Mouse (Mus musculus): ENCODE data around the gene Plagl1. TPM values are rescaled to one million over a fixed set of nuclear protein-coding genes. Genes with fewer than 3 reads are reported as not detected.
A peak's percentile ranks its signal among the peaks of the same experiment; 100 is the strongest.

Gene Plagl1
- polyA plus RNA-seq, 1 experiment from 2014 or later = 125 TPM

- H3K36me3 ChIP-seq (ENCODE audit: control insufficient read depth, insufficient read depth, low read length) = no peaks in the 10 kb centered on the region
- WGBS = 76% methylated on average over 4 of the region's 4 CpGs
- no peak overlapping the region for H3K9ac ChIP-seq (ENCODE audit: low read depth, low read length)
- no peak overlapping the region for H3K4me3 ChIP-seq (ENCODE audit: low read length)
- no peak overlapping the region for H3K4me2 ChIP-seq (replicated peaks; ENCODE audit: low read depth, low read length)
- no peak overlapping the region for H3K27ac ChIP-seq (ENCODE audit: low read depth, low read length)
- no peak for ATAC-seq (ENCODE audit: low FRiP score, low TSS enrichment)
- H3K27me3 ChIP-seq (ENCODE audit: control insufficient read depth, insufficient read depth, low read length) = no peaks in the 10 kb centered on the region
- no peaks in the 10 kb centered on the region for H3K9me3 ChIP-seq (ENCODE audit: control insufficient read depth, low read length)
- H3K4me1 ChIP-seq (ENCODE audit: control insufficient read depth, insufficient read depth, low read length) = no peaks in the 10 kb centered on the region
Observed at GRCm38 (mm10) chr10:13162031-13162430, 101.7 kb downstream of the Plagl1 start.

DNA sequence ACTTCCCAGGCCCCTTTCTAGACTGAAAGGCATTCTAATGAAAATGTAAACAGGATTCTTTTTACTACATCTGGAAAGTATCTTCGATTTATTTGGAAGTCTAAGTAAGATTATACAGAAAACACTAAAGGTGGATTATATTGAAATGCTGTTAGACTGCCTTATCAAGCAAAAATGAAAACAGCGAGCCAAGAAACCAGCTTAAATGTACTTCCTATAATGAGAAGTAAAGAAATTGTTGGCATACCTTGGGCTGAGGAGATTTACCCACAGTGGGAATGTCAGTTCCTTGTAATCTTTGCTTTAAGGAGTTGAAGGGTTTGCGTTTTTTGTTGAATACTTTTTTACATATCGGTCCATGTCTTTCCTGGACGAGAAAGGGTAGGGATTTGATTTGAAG, 108.2 kb downstream of the Plagl1 start:
- ATAC-seq (ENCODE audit: low FRiP score, low TSS enrichment) = no peak
- H3K4me2 ChIP-seq (replicated peaks; ENCODE audit: low read depth, low read length) = no peak overlapping the region
- no peaks in the 10 kb centered on the region for H3K4me1 ChIP-seq (ENCODE audit: control insufficient read depth, insufficient read depth, low read length)
- H3K4me3 ChIP-seq (ENCODE audit: low read length) = no peak overlapping the region
- 86% methylated on average over 5 of the region's 5 CpGs for WGBS
- H3K27me3 ChIP-seq (ENCODE audit: control insufficient read depth, insufficient read depth, low read length) = no peaks in the 10 kb centered on the region
- H3K27ac ChIP-seq (ENCODE audit: low read depth, low read length) = no peak overlapping the region
- H3K9ac ChIP-seq (ENCODE audit: low read depth, low read length) = no peak overlapping the region
- H3K36me3 ChIP-seq (ENCODE audit: control insufficient read depth, insufficient read depth, low read length) = no peaks in the 10 kb centered on the region
- H3K9me3 ChIP-seq (ENCODE audit: control insufficient read depth, low read length) = no peaks in the 10 kb centered on the region

DNA sequence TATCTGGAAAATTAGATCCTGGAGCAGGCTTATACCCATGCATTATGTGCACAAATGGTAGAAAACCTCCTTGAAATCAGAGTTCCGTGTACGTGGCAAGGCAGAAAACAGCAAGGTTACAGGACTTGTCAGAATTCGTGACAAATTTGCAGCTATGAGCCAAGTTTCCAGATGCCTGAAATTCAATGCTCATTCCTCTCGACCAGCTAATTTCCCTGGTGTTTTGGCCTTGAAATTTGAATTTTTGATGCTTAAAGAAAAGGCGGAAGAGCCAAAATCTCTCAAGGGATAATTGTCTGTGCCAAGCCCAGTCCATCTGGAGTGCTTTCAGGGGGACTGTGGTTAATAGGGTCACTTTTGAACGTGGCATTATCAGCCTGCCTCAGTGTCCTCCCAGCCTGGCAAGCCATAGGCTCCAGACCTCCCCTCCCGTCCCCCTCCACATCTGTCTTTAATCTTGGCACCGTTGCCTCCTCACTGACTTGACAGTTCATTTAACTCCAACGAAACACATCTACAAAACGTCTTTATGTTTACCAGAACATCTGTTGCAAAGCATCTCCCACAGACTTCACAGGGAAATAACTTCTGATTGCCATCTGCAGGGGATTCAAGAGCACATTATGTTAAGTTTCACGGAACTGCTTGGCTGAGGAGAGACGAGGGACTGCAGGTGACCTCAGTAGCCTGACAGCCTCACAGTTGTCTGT, 110.6 kb downstream of the Plagl1 start:
- Histone ChIP-seq H3K9me3 (ENCODE audit: control insufficient read depth, low read length) (no peaks in the 10 kb centered on the region), H3K4me1 (ENCODE audit: control insufficient read depth, insufficient read depth, low read length) (no peaks in the 10 kb centered on the region), H3K4me2 (replicated peaks; ENCODE audit: low read depth, low read length) (no peak overlapping the region), H3K27me3 (ENCODE audit: control insufficient read depth, insufficient read depth, low read length) (no peaks in the 10 kb centered on the region), H3K27ac (ENCODE audit: low read depth, low read length) (no peak overlapping the region), H3K9ac (ENCODE audit: low read depth, low read length) (no peak overlapping the region), H3K4me3 (ENCODE audit: low read length) (no peak overlapping the region), H3K36me3 (ENCODE audit: control insufficient read depth, insufficient read depth, low read length) (no peaks in the 10 kb centered on the region)
- whole genome bisulfite sequencing = 30% methylated on average over 12 of the region's 12 CpGs
- ATAC-seq (ENCODE audit: low FRiP score, low TSS enrichment) = 0 out of 2 replicates have a peak, but pooled peaks have one; percentile 26

DNA sequence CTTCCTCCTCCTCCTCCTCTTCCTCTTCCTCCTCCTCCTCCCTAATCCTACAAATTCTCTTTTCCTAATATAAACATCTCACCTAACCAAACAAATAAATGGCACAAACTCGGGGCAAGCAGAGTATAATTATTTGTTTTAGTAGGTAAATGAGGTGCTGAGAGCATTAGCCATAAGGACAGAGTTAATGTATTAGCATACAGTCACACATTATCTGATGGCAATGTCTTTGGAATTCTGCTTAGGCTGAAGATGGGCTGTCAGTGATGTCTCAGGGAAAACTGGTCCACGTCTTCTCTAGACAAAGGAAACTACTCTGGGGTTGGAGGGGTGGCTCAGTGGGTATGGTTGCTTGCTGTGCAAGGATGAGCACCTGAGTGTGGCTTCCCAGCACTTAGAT, 111.2 kb downstream of the Plagl1 start:
- Histone ChIP-seq H3K27ac (ENCODE audit: low read depth, low read length) (no peak overlapping the region), H3K27me3 (ENCODE audit: control insufficient read depth, insufficient read depth, low read length) (no peaks in the 10 kb centered on the region), H3K36me3 (ENCODE audit: control insufficient read depth, insufficient read depth, low read length) (peaks cover under 1% of the 10 kb centered on the region; the same call in 1 of the 2 replicates), H3K9me3 (ENCODE audit: control insufficient read depth, low read length) (no peaks in the 10 kb centered on the region), H3K4me2 (replicated peaks; ENCODE audit: low read depth, low read length) (no peak overlapping the region), H3K4me3 (ENCODE audit: low read length) (no peak overlapping the region), H3K4me1 (ENCODE audit: control insufficient read depth, insufficient read depth, low read length) (no peaks in the 10 kb centered on the region), H3K9ac (ENCODE audit: low read depth, low read length) (no peak overlapping the region)
- peak; percentile 33; the same call in 1 of the 2 replicates for ATAC-seq (ENCODE audit: low FRiP score, low TSS enrichment)
- 50% methylated on average over 2 of the region's 2 CpGs for WGBS

GRCm38 (mm10) chr10:13172798-13173221, 112.5 kb downstream of the Plagl1 start:
- Histone ChIP-seq H3K9me3 (ENCODE audit: control insufficient read depth, low read length) (no peaks in the 10 kb centered on the region), H3K4me2 (replicated peaks; ENCODE audit: low read depth, low read length) (no peak overlapping the region), H3K27ac (ENCODE audit: low read depth, low read length) (no peak overlapping the region), H3K4me3 (ENCODE audit: low read length) (no peak overlapping the region), H3K4me1 (ENCODE audit: control insufficient read depth, insufficient read depth, low read length) (no peaks in the 10 kb centered on the region), H3K27me3 (ENCODE audit: control insufficient read depth, insufficient read depth, low read length) (no peaks in the 10 kb centered on the region), H3K9ac (ENCODE audit: low read depth, low read length) (no peak overlapping the region), H3K36me3 (ENCODE audit: control insufficient read depth, insufficient read depth, low read length) (peaks cover 14% of the 10 kb centered on the region; the same call in 1 of the 2 replicates)
- peak; percentile 74; the same call in 1 of the 2 replicates for ATAC-seq (ENCODE audit: low FRiP score, low TSS enrichment)
- WGBS = 25% methylated on average over 10 of the region's 10 CpGs

DNA sequence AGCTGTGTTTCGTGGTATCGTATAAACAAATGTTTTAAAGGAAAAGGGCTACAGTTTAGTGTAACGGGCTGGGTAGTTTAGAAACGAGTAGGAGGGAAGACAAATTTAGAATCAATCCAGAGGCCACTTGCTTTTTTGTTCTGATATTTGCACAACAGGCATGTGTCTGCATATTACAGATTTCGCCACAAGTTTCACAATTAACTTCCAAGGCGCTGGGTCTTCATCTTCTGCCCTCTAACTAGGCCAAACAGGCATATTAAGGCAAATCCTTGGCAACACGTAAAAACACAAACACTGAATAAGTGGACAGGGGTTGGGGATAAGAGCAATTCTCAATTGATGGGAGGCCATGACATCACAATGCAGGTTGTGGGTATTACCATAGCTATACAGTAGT, 115.6 kb downstream of the Plagl1 start:
- Histone ChIP-seq H3K9ac (ENCODE audit: low read depth, low read length) (no peak overlapping the region), H3K36me3 (ENCODE audit: control insufficient read depth, insufficient read depth, low read length) (peaks cover 44% of the 10 kb centered on the region), H3K4me1 (ENCODE audit: control insufficient read depth, insufficient read depth, low read length) (no peaks in the 10 kb centered on the region), H3K4me3 (ENCODE audit: low read length) (no peak overlapping the region), H3K9me3 (ENCODE audit: control insufficient read depth, low read length) (no peaks in the 10 kb centered on the region), H3K27ac (ENCODE audit: low read depth, low read length) (no peak overlapping the region), H3K4me2 (replicated peaks; ENCODE audit: low read depth, low read length) (no peak overlapping the region), H3K27me3 (ENCODE audit: control insufficient read depth, insufficient read depth, low read length) (no peaks in the 10 kb centered on the region)
- no peak for ATAC-seq (ENCODE audit: low FRiP score, low TSS enrichment)
- 91% methylated on average over 7 of the region's 7 CpGs for WGBS

GRCm38 (mm10) chr10:13177973-13178624, 117.8 kb downstream of the Plagl1 start, which contains the start of gene Zc2hc1b:
TSS of gene Zc2hc1b (minus strand) at chr10:13178023.
- no peaks in the 10 kb centered on the region for H3K27me3 ChIP-seq (ENCODE audit: control insufficient read depth, insufficient read depth, low read length)
- H3K4me3 ChIP-seq (ENCODE audit: low read length) = no peak within 1 kb of the TSS
- ATAC-seq (ENCODE audit: low FRiP score, low TSS enrichment) = no peak
- no peak within 1 kb of the TSS for H3K9ac ChIP-seq (ENCODE audit: low read depth, low read length)
- H3K4me2 ChIP-seq (replicated peaks; ENCODE audit: low read depth, low read length) = no peak within 1 kb of the TSS
- peaks cover 65% of the 10 kb centered on the region for H3K36me3 ChIP-seq (ENCODE audit: control insufficient read depth, insufficient read depth, low read length)
- H3K9me3 ChIP-seq (ENCODE audit: control insufficient read depth, low read length) = no peaks in the 10 kb centered on the region
- no peaks in the 10 kb centered on the region for H3K4me1 ChIP-seq (ENCODE audit: control insufficient read depth, insufficient read depth, low read length)
- 88% methylated on average over 7 of the region's 7 CpGs for WGBS
- no peak within 1 kb of the TSS for H3K27ac ChIP-seq (ENCODE audit: low read depth, low read length)

DNA sequence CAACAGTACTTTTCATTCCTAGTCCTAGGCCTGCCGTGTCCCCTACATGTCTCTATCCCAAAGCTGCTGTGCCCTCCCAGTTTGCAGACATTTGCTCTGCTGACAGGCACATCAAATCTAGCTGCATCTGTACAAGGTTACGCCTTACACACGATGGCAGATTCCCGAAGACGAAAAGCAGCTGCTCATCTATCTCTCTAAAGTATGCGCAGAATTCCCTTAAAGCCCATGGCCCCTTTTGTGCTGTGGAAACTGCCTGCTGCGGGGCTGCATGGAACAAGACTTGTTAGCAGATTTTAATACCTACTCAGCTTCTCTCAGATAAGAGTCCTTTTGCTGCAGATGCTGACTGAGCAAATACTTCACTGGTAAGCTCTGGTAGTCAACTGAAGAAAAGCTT, 119.9 kb downstream of the Plagl1 start:
- H3K4me3 ChIP-seq (ENCODE audit: low read length) = no peak overlapping the region
- no peak overlapping the region for H3K27ac ChIP-seq (ENCODE audit: low read depth, low read length)
- no peaks in the 10 kb centered on the region for H3K9me3 ChIP-seq (ENCODE audit: control insufficient read depth, low read length)
- no peak overlapping the region for H3K9ac ChIP-seq (ENCODE audit: low read depth, low read length)
- no peak for ATAC-seq (ENCODE audit: low FRiP score, low TSS enrichment)
- H3K27me3 ChIP-seq (ENCODE audit: control insufficient read depth, insufficient read depth, low read length) = no peaks in the 10 kb centered on the region
- 88% methylated on average over 7 of the region's 7 CpGs for WGBS
- no peaks in the 10 kb centered on the region for H3K4me1 ChIP-seq (ENCODE audit: control insufficient read depth, insufficient read depth, low read length)
- H3K4me2 ChIP-seq (replicated peaks; ENCODE audit: low read depth, low read length) = no peak overlapping the region
- H3K36me3 ChIP-seq (ENCODE audit: control insufficient read depth, insufficient read depth, low read length) = peaks cover 77% of the 10 kb centered on the region

All from kidney, embryonic 14.5 days (tissue).